Mouse (Mus musculus): Measurements from ENCODE around the gene Cebpb.

DNA sequence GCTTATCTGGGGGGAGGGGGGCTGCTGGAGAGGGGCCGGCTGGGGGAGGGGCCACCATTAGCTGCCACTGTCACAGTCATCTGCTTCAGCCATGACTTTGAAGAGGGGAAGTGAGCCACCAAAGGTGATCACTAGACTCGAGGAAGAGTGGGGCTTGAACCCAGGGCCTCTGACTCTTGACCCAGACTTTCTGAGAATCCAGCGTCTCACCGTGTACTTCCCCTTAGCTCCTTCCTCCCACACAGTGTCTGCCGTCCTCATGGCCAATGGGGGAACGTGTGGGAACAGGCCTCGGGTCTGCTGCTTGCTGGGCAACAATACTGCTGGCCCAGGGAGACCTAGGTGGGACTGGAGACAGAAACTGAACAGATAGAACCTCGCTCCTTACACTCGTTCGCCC is 46.1 kb downstream of the Cebpb start:
- no peak for TF ChIP-seq CTCF (IDR thresholded peaks at IDR 0.05; ENCODE audit: insufficient read depth, low read depth, low read length)
- no peak for TF ChIP-seq POLR2A (IDR thresholded peaks at IDR 0.05; ENCODE audit: insufficient read depth, low read depth, low read length)

Measured in olfactory bulb, adult 2 months (tissue).